Mouse (Mus musculus): ENCODE results near the gene Klrb1.
"Not testable (repeated sequence)": the region's sequence is repeated elsewhere in the genome, so short reads cannot be mapped to it uniquely, and the experiment has no call there.

GRCm38 (mm10) chr6:128753610-128754224 is 30.9 kb upstream of the Klrb1 start:
- not testable (repeated sequence) for TF ChIP-seq ZNF384 (IDR thresholded peaks at IDR 0.05; ENCODE audit: low read depth, low read length); MAFK (IDR thresholded peaks at IDR 0.05; ENCODE audit: insufficient read depth, low read depth, low read length); CHD2 (IDR thresholded peaks at IDR 0.05; ENCODE audit: low read depth, low read length)

Data from ES-E14 (cell line).